Mouse (Mus musculus): Measurements from ENCODE around the gene Golph3.

Golph3 gene

GRCm38 (mm10) chr15:12321091-12321787 lies at the start of gene Golph3:
Golph3 (plus strand) TSS chr15:12321450.
- peak; percentile 78 for DNase-seq (ENCODE audit: low read depth, low spot score)

GRCm38 (mm10) chr15:12273325-12274052 lies 47.8 kb upstream of the Golph3 start:
- no peak for DNase-seq (ENCODE audit: low read depth, low spot score)

- DNase-seq (ENCODE audit: low read depth, low spot score) = no peak
Measured at GRCm38 (mm10) chr15:12274053-12274769, 47.0 kb upstream of the Golph3 start.

- no peak for DNase-seq (ENCODE audit: low read depth, low spot score)
Measured at GRCm38 (mm10) chr15:12275091-12275623, 46.1 kb upstream of the Golph3 start.

- no peak for DNase-seq (ENCODE audit: low read depth, low spot score)
Measured at GRCm38 (mm10) chr15:12279816-12280215, 41.4 kb upstream of the Golph3 start.

- DNase-seq (ENCODE audit: low read depth, low spot score) = peak; percentile 22
Measured at GRCm38 (mm10) chr15:12284794-12285534, 36.3 kb upstream of the Golph3 start.

GRCm38 (mm10) chr15:12285535-12285809 lies 35.8 kb upstream of the Golph3 start:
- DNase-seq (ENCODE audit: low read depth, low spot score) = no peak

- no peak for DNase-seq (ENCODE audit: low read depth, low spot score)
Measured at GRCm38 (mm10) chr15:12290330-12290729, 30.9 kb upstream of the Golph3 start.

GRCm38 (mm10) chr15:12291757-12292156 lies 29.5 kb upstream of the Golph3 start:
- DNase-seq (ENCODE audit: low read depth, low spot score) = no peak

GRCm38 (mm10) chr15:12296228-12296627 lies 25.0 kb upstream of the Golph3 start:
- DNase-seq (ENCODE audit: low read depth, low spot score) = no peak

GRCm38 (mm10) chr15:12298231-12298737 lies 23.0 kb upstream of the Golph3 start:
- DNase-seq (ENCODE audit: low read depth, low spot score) = no peak

- DNase-seq (ENCODE audit: low read depth, low spot score) = no peak
Measured at GRCm38 (mm10) chr15:12301771-12302170, 19.5 kb upstream of the Golph3 start.

GRCm38 (mm10) chr15:12306188-12307071 lies 14.8 kb upstream of the Golph3 start:
- no peak for DNase-seq (ENCODE audit: low read depth, low spot score)

- DNase-seq (ENCODE audit: low read depth, low spot score) = no peak
Measured at GRCm38 (mm10) chr15:12307114-12307513, 14.1 kb upstream of the Golph3 start.

GRCm38 (mm10) chr15:12308539-12308938 lies 12.7 kb upstream of the Golph3 start:
- no peak for DNase-seq (ENCODE audit: low read depth, low spot score)

- DNase-seq (ENCODE audit: low read depth, low spot score) = no peak
Measured at GRCm38 (mm10) chr15:12310676-12311075, 10.6 kb upstream of the Golph3 start.

- no peak for DNase-seq (ENCODE audit: low read depth, low spot score)
Measured at GRCm38 (mm10) chr15:12311465-12311864, 9.8 kb upstream of the Golph3 start.

- DNase-seq (ENCODE audit: low read depth, low spot score) = no peak
Measured at GRCm38 (mm10) chr15:12313255-12313654, 8.0 kb upstream of the Golph3 start.

- DNase-seq (ENCODE audit: low read depth, low spot score) = no peak
Measured at GRCm38 (mm10) chr15:12314584-12314983, 6.7 kb upstream of the Golph3 start.

- no peak for DNase-seq (ENCODE audit: low read depth, low spot score)
Measured at GRCm38 (mm10) chr15:12315996-12316395, 5.3 kb upstream of the Golph3 start.

All from brain, embryonic 18.5 days (tissue).